Mouse (Mus musculus) embryonic fibroblast, embryonic 13.5 days (primary cell): Measurements from ENCODE around the gene Med20. TPM values are rescaled to one million over a fixed set of nuclear protein-coding genes. Genes with fewer than 3 reads are reported as not detected.

ENCODE experiments used
- H3K27ac ChIP-seq: 2 replicates; pipeline ENCODE4 v1.5.1; 2012; ENCODE audit warnings: low read length, control low read depth, inconsistent platforms; ENCODE audit not compliant: insufficient read depth
- H3K4me1 ChIP-seq: 2 replicates; pipeline ENCODE4 v1.6.1; 2011; ENCODE audit warnings: low read length; ENCODE audit not compliant: control insufficient read depth, insufficient read depth
- H3K4me3 ChIP-seq: 2 replicates; pipeline ENCODE4 v1.5.1; 2011; ENCODE audit warnings: mild to moderate bottlenecking, control low read depth, low read length; ENCODE audit not compliant: insufficient read depth
- CTCF ChIP-seq: IDR thresholded peaks from 2 replicates; pipeline ENCODE4 v1.5.1; 2011; ENCODE audit warnings: mild to moderate bottlenecking, control low read depth, low read length, moderate library complexity, borderline replicate concordance; ENCODE audit not compliant: insufficient read depth
- POLR2A ChIP-seq: IDR thresholded peaks from 2 replicates; pipeline ENCODE4 v1.6.1; 2011; ENCODE audit warnings: low read depth, mild to moderate bottlenecking, control low read depth, low read length, moderate library complexity
- polyA plus RNA-seq: library from polyadenylated mRNA; stranded (reverse); fragments of >200 nt; gene quantifications from 2 replicates; pipeline ENCODE4 v1.2.4, GENCODE M21; 2011; ENCODE audit warnings: low read depth; ENCODE audit not compliant: missing spikeins, insufficient read length

Med20 gene
- polyA plus RNA-seq, 1 experiment = 28.9 TPM

DNA sequence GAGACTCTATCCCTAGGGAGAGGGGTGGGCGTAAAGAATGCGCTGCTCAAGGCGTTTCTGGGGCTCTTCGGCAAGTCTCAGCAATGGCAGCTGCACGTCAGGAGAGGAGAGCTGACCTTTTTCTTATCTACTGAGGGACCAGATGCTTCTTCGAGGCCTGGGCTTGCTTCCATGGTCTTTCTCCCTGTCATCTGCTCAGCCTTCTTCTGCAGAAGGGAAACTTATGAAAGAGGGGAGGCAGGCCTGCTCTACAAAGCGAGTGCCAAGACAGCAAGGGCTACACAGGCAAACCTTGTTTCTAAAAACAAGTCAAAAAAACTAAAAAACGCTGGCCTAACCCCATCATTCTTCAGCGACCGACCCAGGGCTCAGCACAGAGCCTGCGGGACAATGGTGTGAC is 36.6 kb upstream of the Med20 start:
- Histone ChIP-seq H3K27ac (no peak overlapping the region), H3K4me1 (no peaks in the 10 kb centered on the region), H3K4me3 (no peak overlapping the region)
- TF ChIP-seq CTCF = no peak
- no peak for TF ChIP-seq POLR2A

DNA sequence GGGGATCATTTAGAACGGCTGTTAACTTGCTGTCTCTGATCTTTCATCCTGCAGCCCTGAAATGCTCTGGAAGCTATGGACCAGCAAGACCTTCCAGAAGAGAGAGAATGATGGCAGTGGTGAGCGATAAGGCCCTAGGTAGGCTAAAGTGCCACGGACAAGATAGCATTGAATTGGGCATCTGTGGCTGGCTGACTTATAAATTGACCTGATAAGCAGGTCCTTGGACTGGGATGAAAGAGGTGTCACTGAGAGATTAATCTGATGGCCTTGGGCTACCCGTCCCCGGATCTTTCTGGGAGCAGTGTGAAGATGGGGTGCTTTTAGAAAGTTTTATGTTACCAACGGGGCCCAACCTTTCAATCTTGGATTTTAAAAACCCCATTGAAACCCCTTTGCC is 32.7 kb upstream of the Med20 start:
- TF ChIP-seq CTCF (no peak), POLR2A (no peak)
- H3K4me1 ChIP-seq = no peaks in the 10 kb centered on the region
- H3K27ac ChIP-seq = no peak overlapping the region
- no peak overlapping the region for H3K4me3 ChIP-seq

DNA sequence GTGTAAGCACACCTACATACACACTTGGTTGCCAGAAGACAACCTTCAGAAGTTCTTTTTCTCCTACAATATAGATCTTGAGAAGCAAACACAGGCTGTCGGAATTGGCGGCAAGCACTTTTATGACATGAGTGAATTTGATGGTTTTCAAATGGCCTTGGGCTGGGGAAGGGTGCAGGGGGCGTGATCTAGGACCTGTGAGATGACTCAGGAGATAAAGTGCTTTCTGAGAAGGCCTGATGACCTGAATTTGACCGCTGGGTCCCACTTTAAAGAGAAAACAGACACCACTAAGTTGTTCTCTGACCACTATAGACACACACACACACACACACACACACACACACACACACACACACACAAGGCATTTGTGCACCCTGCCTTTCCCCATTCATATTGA is 30.4 kb upstream of the Med20 start:
- no peak for TF ChIP-seq CTCF
- no peak for TF ChIP-seq POLR2A
- H3K27ac ChIP-seq = no peak overlapping the region
- no peaks in the 10 kb centered on the region for H3K4me1 ChIP-seq
- no peak overlapping the region for H3K4me3 ChIP-seq

DNA sequence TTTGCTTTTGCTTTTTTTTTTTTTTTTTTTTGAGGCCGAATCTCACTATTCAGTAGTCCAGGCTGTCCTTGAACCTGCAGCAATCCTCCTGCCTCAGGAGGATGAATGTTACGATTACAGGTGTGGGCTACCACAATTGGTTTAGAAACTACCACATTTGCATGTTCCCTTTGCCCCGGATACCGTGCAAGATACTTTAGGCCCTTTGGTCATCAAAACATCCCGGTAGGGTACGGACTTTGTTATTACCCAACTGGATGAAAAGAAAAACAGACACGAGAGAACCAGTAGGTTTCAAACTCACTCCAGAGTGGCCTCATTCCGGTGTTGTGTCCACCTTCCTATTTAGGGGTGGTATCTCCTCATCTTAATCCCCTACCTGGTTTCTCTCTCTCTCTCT is 22.9 kb upstream of the Med20 start:
- Histone ChIP-seq H3K27ac (no peak overlapping the region), H3K4me3 (no peak overlapping the region), H3K4me1 (peaks cover 3% of the 10 kb centered on the region; the same call in 1 of the 2 replicates)
- TF ChIP-seq CTCF (no peak), POLR2A (no peak)

DNA sequence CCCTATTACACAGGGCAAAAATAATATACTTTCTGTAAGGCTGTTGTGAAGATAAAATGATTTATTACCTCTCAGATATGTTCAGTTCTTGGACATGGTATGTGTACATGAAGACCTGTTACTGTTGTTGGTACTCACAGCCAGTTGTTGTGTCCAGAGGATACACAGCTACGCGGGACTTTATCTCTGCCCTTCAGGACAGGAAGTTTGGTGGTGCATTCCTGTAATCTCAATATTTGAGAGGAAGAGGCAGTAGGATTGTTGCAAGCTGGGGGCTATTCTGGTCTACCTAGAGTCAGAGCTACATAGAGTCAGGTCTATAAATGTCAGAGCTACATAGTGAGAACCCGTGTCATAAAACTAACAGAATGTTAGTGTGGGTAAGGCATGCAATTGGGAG is 20.3 kb upstream of the Med20 start:
- Histone ChIP-seq H3K4me3 (no peak overlapping the region), H3K27ac (no peak overlapping the region), H3K4me1 (peaks cover 3% of the 10 kb centered on the region; the same call in 1 of the 2 replicates)
- no peak for TF ChIP-seq CTCF
- no peak for TF ChIP-seq POLR2A

DNA sequence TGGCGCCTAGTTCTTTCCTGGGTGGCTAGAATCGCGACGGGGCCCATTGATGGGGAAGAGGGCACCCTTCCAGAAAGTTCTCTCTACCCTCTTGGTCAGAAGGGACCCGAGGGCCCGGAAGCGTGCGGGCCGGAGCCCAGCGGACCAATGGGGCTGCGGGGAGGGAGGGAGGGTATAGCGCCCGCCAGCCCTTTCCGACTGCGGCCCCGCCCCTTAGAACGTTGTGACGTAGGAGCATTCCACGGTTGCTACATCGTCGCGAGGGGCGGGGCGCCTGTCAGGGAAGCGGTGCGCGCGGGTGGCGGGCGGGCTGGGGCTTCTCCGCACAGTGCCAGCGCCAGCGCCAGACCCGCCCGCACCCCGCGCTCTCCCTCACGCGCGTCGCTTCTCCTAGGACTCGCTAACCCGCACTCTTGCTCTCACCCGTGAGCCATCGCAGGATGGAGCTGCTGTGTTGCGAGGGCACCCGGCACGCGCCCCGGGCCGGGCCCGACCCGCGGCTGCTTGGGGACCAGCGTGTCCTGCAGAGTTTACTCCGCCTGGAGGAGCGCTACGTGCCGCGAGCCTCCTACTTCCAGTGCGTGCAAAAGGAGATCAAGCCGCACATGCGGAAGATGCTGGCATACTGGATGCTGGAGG is 18.0 kb upstream of the Med20 start:
- peak overlapping the region; percentile 83 for H3K27ac ChIP-seq
- TF ChIP-seq POLR2A (peak; percentile 61), CTCF (no peak)
- peak overlapping the region; percentile 83 for H3K4me3 ChIP-seq
- peaks cover 10% of the 10 kb centered on the region for H3K4me1 ChIP-seq

DNA sequence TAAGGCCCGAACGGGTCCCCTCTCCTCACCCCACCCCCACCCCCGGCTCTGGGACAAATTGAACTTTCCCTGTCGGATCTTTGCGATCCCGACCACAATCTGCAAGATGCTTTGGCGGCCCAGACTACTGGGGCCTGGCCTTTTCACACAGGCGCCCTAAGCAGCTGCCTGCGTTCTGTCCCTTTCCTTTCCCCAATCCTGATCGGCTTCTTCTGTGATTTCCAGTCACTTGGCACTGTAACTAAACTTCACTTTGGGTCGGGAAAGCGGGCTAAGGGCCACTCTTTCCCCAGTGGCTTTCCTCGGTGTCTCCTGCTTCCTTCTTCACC is 17.6 kb upstream of the Med20 start:
- peaks cover 10% of the 10 kb centered on the region for H3K4me1 ChIP-seq
- TF ChIP-seq POLR2A = no peak
- TF ChIP-seq CTCF = no peak
- peak overlapping the region; percentile 83 for H3K27ac ChIP-seq
- peak overlapping the region; percentile 83 for H3K4me3 ChIP-seq

DNA sequence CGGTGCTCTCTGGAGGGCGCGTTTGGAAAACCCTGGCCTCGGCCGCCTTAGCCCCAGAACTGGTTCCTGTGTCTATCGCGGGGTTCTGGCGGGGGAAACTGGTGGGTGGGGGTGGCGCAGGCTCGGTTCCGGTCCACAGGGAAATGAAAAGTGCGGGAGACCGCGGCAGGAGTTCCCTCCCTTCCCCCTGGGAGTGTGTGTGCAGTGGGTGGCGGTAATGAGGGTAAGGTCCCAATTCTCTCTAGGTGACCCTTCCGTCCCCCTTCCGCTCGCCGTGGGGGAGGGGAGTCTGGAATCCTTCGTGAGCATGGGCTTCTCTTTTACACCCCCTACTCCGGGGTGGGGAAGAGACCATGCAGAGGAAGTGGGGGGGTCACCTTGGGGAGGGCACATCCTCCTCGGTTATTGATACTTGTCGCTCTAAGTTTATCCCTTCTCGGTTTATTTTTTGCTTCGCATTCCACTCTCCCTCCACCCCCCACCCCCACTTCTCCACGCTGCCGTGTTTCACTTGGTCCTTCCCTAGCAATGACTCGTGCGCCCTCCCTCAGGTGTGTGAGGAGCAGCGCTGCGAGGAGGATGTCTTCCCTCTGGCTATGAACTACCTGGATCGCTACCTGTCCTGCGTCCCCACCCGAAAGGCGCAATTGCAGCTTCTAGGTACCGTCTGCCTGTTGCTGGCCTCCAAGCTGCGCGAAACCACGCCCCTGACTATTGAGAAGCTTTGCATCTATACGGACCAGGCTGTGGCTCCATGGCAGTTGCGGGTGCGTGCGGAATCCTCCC is 17.0 kb upstream of the Med20 start:
- TF ChIP-seq POLR2A (peak; percentile 56; the same call in 1 of the 2 replicates), CTCF (no peak)
- Histone ChIP-seq H3K4me3 (peak overlapping the region; percentile 83), H3K27ac (peak overlapping the region; percentile 83), H3K4me1 (peaks cover 10% of the 10 kb centered on the region)

DNA sequence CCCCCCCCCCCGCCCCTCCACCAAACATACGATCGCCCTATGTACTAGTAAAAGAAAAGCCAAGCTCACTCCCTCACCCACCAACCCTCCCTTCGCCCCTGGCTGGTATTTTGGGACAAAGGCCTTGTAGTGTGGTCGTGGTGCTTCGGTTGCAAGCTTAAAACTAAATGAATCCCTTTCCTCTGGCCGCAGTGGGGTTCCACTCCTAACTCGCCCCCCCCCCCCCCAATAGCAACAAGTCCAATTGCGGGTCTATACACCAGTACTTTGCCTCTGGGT is 16.5 kb upstream of the Med20 start:
- Histone ChIP-seq H3K4me1 (peaks cover 10% of the 10 kb centered on the region), H3K27ac (peak overlapping the region; percentile 92), H3K4me3 (peak overlapping the region; percentile 83)
- TF ChIP-seq CTCF = no peak
- no peak for TF ChIP-seq POLR2A
